Mouse (Mus musculus) CD8-positive naive resting alpha-beta T cell, adult 2 months (primary cell): ENCODE data around the gene Gm20594.

Experiments used
- DNase-seq, 2 experiments: peaks; one replicate each; pipeline ENCODE4 v3.0.0; 2022; ENCODE audit warnings: low read depth in 2 of 2, low spot score in 2 of 2

Gm20594 gene

GRCm38 (mm10) chr6:79817616-79818015 lies at the start of gene Gm20594:
Gene Gm20594, plus strand, starts transcription at chr6:79817916.
- no peak for DNase-seq

- no peak for DNase-seq
Observed at GRCm38 (mm10) chr6:79818114-79818513, 398 bp downstream of the Gm20594 start.

- DNase-seq, result no peak
Observed at GRCm38 (mm10) chr6:79833845-79834244, 16.1 kb downstream of the Gm20594 start.

GRCm38 (mm10) chr6:79846829-79847228 lies 29.1 kb downstream of the Gm20594 start:
- DNase-seq, result no peak
